Mouse (Mus musculus) stomach, embryonic 14.5 days (tissue): ENCODE results near the gene Trmo. TPM values are rescaled to one million over a fixed set of nuclear protein-coding genes. Genes with fewer than 3 reads are reported as not detected.

Experiments
- ATAC-seq: fragments of 200-750 bp; cut with Nextera tagmentation; 2 replicates; pipeline ENCODE4 v1.8.0; 2017; ENCODE audit warnings: low read depth, moderate TSS enrichment; ENCODE audit not compliant: insufficient number of reproducible peaks, insufficient read depth, low FRiP score
- H3K27ac ChIP-seq: fragments of 300-500 bp; sonication (generic); 2 replicates; pipeline ENCODE4 v1.5.1; 2014; ENCODE audit warnings: mild to moderate bottlenecking, low read length, moderate library complexity, mixed read lengths
- H3K27me3 ChIP-seq: fragments of 300-500 bp; sonication (generic); 2 replicates; pipeline ENCODE4 v1.6.1; 2014; ENCODE audit warnings: low read length, control low read depth, mixed read lengths; ENCODE audit not compliant: control insufficient read depth, insufficient read depth
- H3K36me3 ChIP-seq: fragments of 300-500 bp; sonication (generic); 2 replicates; pipeline ENCODE4 v1.6.1; 2014; ENCODE audit warnings: mild to moderate bottlenecking, control low read depth, low read length, moderate library complexity, mixed read lengths; ENCODE audit not compliant: control insufficient read depth, insufficient read depth
- H3K4me1 ChIP-seq: fragments of 300-500 bp; sonication (generic); 2 replicates; pipeline ENCODE4 v1.6.1; 2014; ENCODE audit warnings: low read length, control low read depth, mixed read lengths; ENCODE audit not compliant: control insufficient read depth, insufficient read depth
- H3K4me2 ChIP-seq: fragments of 300-500 bp; sonication (generic); replicated peaks from 2 replicates; pipeline ENCODE4 v1.6.1; 2014; ENCODE audit warnings: low read depth, low read length, control low read depth
- H3K4me3 ChIP-seq: fragments of 300-500 bp; sonication (generic); 2 replicates; pipeline ENCODE4 v1.5.1; 2014; ENCODE audit warnings: low read depth, low read length, control low read depth
- H3K9ac ChIP-seq: fragments of 300-500 bp; sonication (generic); replicated peaks from 2 replicates; pipeline ENCODE4 v1.6.1; 2014; ENCODE audit warnings: low read depth, mild to moderate bottlenecking, control low read depth, low read length, moderate library complexity, mixed read lengths
- H3K9me3 ChIP-seq: fragments of 300-500 bp; sonication (generic); 2 replicates; pipeline ENCODE4 v1.6.1; 2016; ENCODE audit warnings: low read depth, low read length, control low read depth; ENCODE audit not compliant: control insufficient read depth
- WGBS: fragments of 180-500 bp; shearing (Covaris S2); extraction: QIAGEN DNeasy Blood & Tissue Kit; methylation state at CpG from one replicate; pipeline ENCODE4 v1.1.7; 2014; 5-methylcytosine and 5-hydroxymethylcytosine counted together
- polyA plus RNA-seq: library from polyadenylated mRNA; unstranded; fragments of >200 nt; fragmentation: Nextera tagmentation; extraction: Ambion mirVana; gene quantifications from 2 replicates; pipeline ENCODE4 v1.2.1, GENCODE M21; 2014

Gene Trmo
- polyA plus RNA-seq, 1 experiment from 2014 or later: 8.9 TPM

- H3K9me3 ChIP-seq: no peaks in the 10 kb centered on the region
- ATAC-seq: no peak
- H3K9ac ChIP-seq: no peak overlapping the region
- H3K4me1 ChIP-seq: 0 out of 2 replicates have a peak, but pooled peaks cover 1% of the 10 kb centered on the region
- no peak overlapping the region for H3K4me3 ChIP-seq
- no peak overlapping the region for H3K27ac ChIP-seq
- peaks cover 55% of the 10 kb centered on the region for H3K27me3 ChIP-seq
- WGBS: 2% methylated on average over 26 of the region's 26 CpGs
- no peaks in the 10 kb centered on the region for H3K36me3 ChIP-seq
- H3K4me2 ChIP-seq: no peak overlapping the region
Observed at GRCm38 (mm10) chr4:46339584-46339983, 49.7 kb downstream of the Trmo start.

DNA sequence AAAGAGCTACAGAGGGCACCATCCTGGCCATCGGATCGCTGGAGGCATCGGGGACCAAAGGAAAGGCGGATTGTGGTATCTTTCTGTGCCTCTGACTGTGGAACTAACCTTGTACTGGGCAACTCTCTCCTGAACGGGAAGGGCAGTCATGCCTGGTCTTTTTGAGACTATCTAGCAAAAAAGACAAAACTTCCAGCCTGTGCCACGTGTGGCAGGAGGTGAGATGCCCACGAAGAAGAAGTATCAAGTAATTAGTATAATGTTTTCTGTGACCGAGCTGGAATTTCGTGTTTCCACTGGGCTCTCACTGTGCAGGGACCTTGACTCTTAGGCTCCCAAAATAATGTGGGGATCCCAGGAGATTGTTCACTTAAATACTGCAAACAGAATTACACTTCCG lies 50.2 kb downstream of the Trmo start:
- Histone ChIP-seq H3K9me3 (no peaks in the 10 kb centered on the region), H3K27ac (no peak overlapping the region), H3K4me3 (no peak overlapping the region), H3K4me2 (no peak overlapping the region), H3K36me3 (no peaks in the 10 kb centered on the region), H3K4me1 (no peaks in the 10 kb centered on the region), H3K27me3 (peaks cover 50% of the 10 kb centered on the region), H3K9ac (no peak overlapping the region)
- ATAC-seq: no peak
- 19% methylated on average over 10 of the region's 10 CpGs for WGBS

DNA sequence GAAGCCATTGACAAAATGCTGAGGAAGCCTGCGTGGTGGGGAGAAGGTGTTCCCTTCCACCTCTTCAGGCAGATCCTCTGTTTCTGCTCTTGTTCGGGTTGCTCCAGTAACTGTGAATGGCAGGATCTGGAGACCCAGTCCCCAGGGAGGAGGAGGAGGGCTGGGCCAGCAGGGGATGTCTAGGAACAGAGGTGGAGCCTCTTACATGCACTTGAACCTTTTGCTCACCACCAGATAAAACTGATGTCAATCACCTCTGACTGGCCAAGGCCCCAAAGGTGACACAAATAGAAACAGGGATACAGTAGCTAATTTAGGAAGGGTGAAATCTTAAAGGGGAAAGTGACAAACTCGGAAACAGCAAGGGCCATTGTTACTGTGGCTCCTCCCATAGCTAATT lies 51.2 kb downstream of the Trmo start:
- H3K27me3 ChIP-seq: peaks cover 42% of the 10 kb centered on the region
- H3K4me1 ChIP-seq: no peaks in the 10 kb centered on the region
- ATAC-seq: no peak
- H3K4me3 ChIP-seq: no peak overlapping the region
- no peaks in the 10 kb centered on the region for H3K36me3 ChIP-seq
- no peaks in the 10 kb centered on the region for H3K9me3 ChIP-seq
- no peak overlapping the region for H3K9ac ChIP-seq
- no peak overlapping the region for H3K27ac ChIP-seq
- 6% methylated on average over 3 of the region's 3 CpGs for WGBS
- no peak overlapping the region for H3K4me2 ChIP-seq

- Histone ChIP-seq H3K4me3 (no peak overlapping the region), H3K36me3 (no peaks in the 10 kb centered on the region), H3K9ac (no peak overlapping the region), H3K4me1 (no peaks in the 10 kb centered on the region), H3K27me3 (peaks cover 26% of the 10 kb centered on the region), H3K4me2 (no peak overlapping the region), H3K9me3 (no peaks in the 10 kb centered on the region), H3K27ac (no peak overlapping the region)
- ATAC-seq: no peak
- 14% methylated on average over 1 of the region's 1 CpGs for WGBS
Observed at GRCm38 (mm10) chr4:46335846-46336245, 53.4 kb downstream of the Trmo start.

GRCm38 (mm10) chr4:46328906-46329305 lies 60.3 kb downstream of the Trmo start:
- ATAC-seq: no peak
- Histone ChIP-seq H3K9me3 (no peaks in the 10 kb centered on the region), H3K27me3 (0 out of 2 replicates have a peak, but pooled peaks cover 3% of the 10 kb centered on the region), H3K4me1 (no peaks in the 10 kb centered on the region), H3K36me3 (no peaks in the 10 kb centered on the region), H3K27ac (no peak overlapping the region), H3K4me3 (no peak overlapping the region), H3K9ac (no peak overlapping the region), H3K4me2 (no peak overlapping the region)
- WGBS: 52% methylated on average over 3 of the region's 3 CpGs

Other genes starting within 250 kb of the Trmo start
- gene Xpa, start 193.1 kb downstream of the Trmo start, polyA plus RNA-seq: 24.5 and 31.8 TPM in 2 replicates
- gene Foxe1, start 45.8 kb downstream of the Trmo start, polyA plus RNA-seq: 0.27 and 0.60 TPM in 2 replicates
- gene Hemgn, start 24.1 kb upstream of the Trmo start, polyA plus RNA-seq: 0.39 and 0.94 TPM in 2 replicates
- 242 and 249 TPM in 2 replicates for gene Anp32b, start 61.5 kb upstream of the Trmo start, polyA plus RNA-seq
- 75.9 and 77.2 TPM in 2 replicates for gene Nans, start 99.8 kb upstream of the Trmo start, polyA plus RNA-seq
- 4.9 and 6.0 TPM in 2 replicates for gene Trim14, start 146.7 kb upstream of the Trmo start, polyA plus RNA-seq
- 10.8 and 11.7 TPM in 2 replicates for gene Coro2a, start 212.8 kb upstream of the Trmo start, polyA plus RNA-seq